ENCODE assay signal across 8 mouse cellular contexts in the genomic region with DNA sequence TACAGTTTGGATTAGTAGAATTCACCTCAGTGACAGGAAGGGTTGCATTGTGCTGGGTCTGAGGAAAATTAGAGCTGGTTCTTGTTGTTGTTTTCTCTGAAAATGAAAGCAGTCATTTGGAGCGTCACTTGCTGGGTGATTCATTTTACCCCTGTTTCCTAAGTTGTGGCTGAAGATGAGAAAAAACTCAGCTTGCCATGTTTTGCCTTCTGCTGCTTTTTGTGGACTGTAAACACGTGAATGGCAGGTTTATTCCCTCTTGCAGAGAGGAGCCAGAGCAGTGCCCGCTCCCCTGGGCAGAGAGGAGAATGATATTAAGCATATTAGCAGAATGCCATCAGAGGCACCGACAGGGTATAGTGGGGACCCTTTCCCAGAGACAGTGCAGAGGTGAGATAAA.
DNase-seq lines count a peak whose midpoint lies in the region; ATAC-seq lines count a peak whose summit lies in the region.

No protein-coding gene starts in this region.

- no peaks in the 10 kb centered on the region for H3K9me3 ChIP-seq in forebrain, embryonic 13.5 days (replicated peaks)
- H3K9me3 ChIP-seq in stomach, embryonic 16.5 days (replicated peaks; ENCODE audit: control insufficient read depth, low read length) = no peaks in the 10 kb centered on the region

- H3K36me3 ChIP-seq in forebrain, embryonic 13.5 days (ENCODE audit: poor library complexity, severe bottlenecking) = no peaks in the 10 kb centered on the region
- no peaks in the 10 kb centered on the region for H3K36me3 ChIP-seq in stomach, embryonic 16.5 days (ENCODE audit: control insufficient read depth, insufficient read depth, low read length)

- peak overlapping the region; percentile 62 for H3K9ac ChIP-seq in forebrain, embryonic 13.5 days
- peak overlapping the region; percentile 57; the same call in 1 of the 2 replicates for H3K9ac ChIP-seq in stomach, embryonic 16.5 days (ENCODE audit: low read length)

- whole genome bisulfite sequencing in forebrain, embryonic 13.5 days = 3% methylated on average over 4 of the region's 4 CpGs
- 11% methylated on average over 4 of the region's 4 CpGs for WGBS in stomach, embryonic 16.5 days

- peaks cover 45% of the 10 kb centered on the region for H3K4me1 ChIP-seq in forebrain, embryonic 13.5 days
- peaks cover 32% of the 10 kb centered on the region for H3K4me1 ChIP-seq in stomach, embryonic 16.5 days (ENCODE audit: control insufficient read depth, insufficient read depth, low read length)

- H3K4me3 ChIP-seq in forebrain, embryonic 13.5 days = peak overlapping the region; percentile 58
- peak overlapping the region; percentile 67 for H3K4me3 ChIP-seq in stomach, embryonic 16.5 days (replicated peaks; ENCODE audit: low read length)

- peak overlapping the region; percentile 76 for H3K4me2 ChIP-seq in forebrain, embryonic 13.5 days
- H3K4me2 ChIP-seq in stomach, embryonic 16.5 days (ENCODE audit: low read depth, low read length) = peak overlapping the region; percentile 67

- no peak for ATAC-seq in forebrain, embryonic 13.5 days
- no peak for ATAC-seq in stomach, embryonic 16.5 days (ENCODE audit: insufficient read depth, low FRiP score)

- intact Hi-C loops in heart, postnatal 25 days (cut with DNase I) = loop anchor here (5.0 kb wide), 2 partner anchors 52 to 533 kb away; no protein-coding TSS in a partner anchor

- H3K27me3 ChIP-seq in forebrain, embryonic 13.5 days = no peaks in the 10 kb centered on the region
- no peaks in the 10 kb centered on the region for H3K27me3 ChIP-seq in stomach, embryonic 16.5 days (ENCODE audit: control insufficient read depth, insufficient read depth, low read length)

- H3K27ac ChIP-seq in forebrain, embryonic 13.5 days = no peak overlapping the region
- no peak overlapping the region for H3K27ac ChIP-seq in stomach, embryonic 16.5 days (ENCODE audit: low read length)

- DNase-seq in heart, adult 18-20 months = peak; percentile 13 to 36
- no peak for DNase-seq in heart, postnatal 25 days (ENCODE audit: low spot score)
- DNase-seq in CD4-positive helper T cell, adult 2 months (ENCODE audit: low read depth, low spot score) = peak; percentile 82
- peak; percentile 50 for DNase-seq in liver
- DNase-seq in right cerebral cortex, adult 18-20 months = no peak
- no peak for DNase-seq in thymus, adult 18-20 months

Comparison
In these comparisons a context has a peak if more than half of its experiments do, and no peak if none do; other contexts are left out.
1. DNase-seq: peak in heart, adult 18-20 months (2 of 2), CD4-positive helper T cell, adult 2 months (single experiment) and liver (single experiment); none in heart, postnatal 25 days (single experiment), right cerebral cortex, adult 18-20 months (single experiment) and thymus, adult 18-20 months (0 of 2).